Mouse (Mus musculus) layer of hippocampus, adult 2 months (tissue): ENCODE measurements around the gene Map4k5. TPM values are rescaled to one million over a fixed set of nuclear protein-coding genes. Genes with fewer than 3 reads are reported as not detected.

Experiments used
- DNase-seq, 2 experiments: peaks; one replicate each; pipeline ENCODE4 v3.0.0; 2022; ENCODE audit warnings: low spot score in 2 of 2
- H3K27ac ChIP-seq: fragments of 200-600 bp; 2 replicates; pipeline ENCODE4 v1.8.1; 2022
- H3K4me3 ChIP-seq: fragments of 200-600 bp; 2 replicates; pipeline ENCODE4 v1.8.1; 2022; ENCODE audit warnings: mild to moderate bottlenecking
- CTCF ChIP-seq: fragments of 200-600 bp; conservative IDR thresholded peaks from 2 replicates; pipeline ENCODE4 v1.8.1; 2022; ENCODE audit warnings: antibody characterized with exemption, mild to moderate bottlenecking, moderate library complexity
- total RNA-seq, 2 experiments: library from RNA; stranded (reverse); gene quantifications; 2 replicates each; pipeline ENCODE4 v1.2.3; 2021

Map4k5 gene
- total RNA-seq, 2 experiments from 2014 or later = 44.2 to 47.7 TPM

- peak; percentile 77 to 80 for DNase-seq
- peak; percentile 15 for TF ChIP-seq CTCF
- Histone ChIP-seq H3K4me3 (peak overlapping the region; percentile 65), H3K27ac (peak overlapping the region; percentile 98)
Observed at GRCm38 (mm10) chr12:69907667-69908510, 14.9 kb upstream of the Map4k5 start.

- no peak for TF ChIP-seq CTCF
- DNase-seq = no peak
- Histone ChIP-seq H3K27ac (no peak overlapping the region), H3K4me3 (no peak overlapping the region)
Observed at GRCm38 (mm10) chr12:69904991-69905390, 12.0 kb upstream of the Map4k5 start.

- Histone ChIP-seq H3K27ac (no peak overlapping the region), H3K4me3 (no peak overlapping the region)
- TF ChIP-seq CTCF = no peak
- DNase-seq = no peak
Observed at GRCm38 (mm10) chr12:69898119-69898518, 5.1 kb upstream of the Map4k5 start.

GRCm38 (mm10) chr12:69895046-69895445 lies 2.0 kb upstream of the Map4k5 start:
- H3K27ac ChIP-seq = no peak overlapping the region
- DNase-seq = no peak
- TF ChIP-seq CTCF = no peak
- no peak overlapping the region for H3K4me3 ChIP-seq

GRCm38 (mm10) chr12:69893927-69894326 lies 927 bp upstream of the Map4k5 start:
- Histone ChIP-seq H3K4me3 (peak overlapping the region; percentile 84), H3K27ac (no peak overlapping the region)
- TF ChIP-seq CTCF = peak; percentile 62
- no peak for DNase-seq

- peak overlapping the region; percentile 84 for H3K4me3 ChIP-seq
- H3K27ac ChIP-seq = peak overlapping the region; percentile 98
- no peak for TF ChIP-seq CTCF
- DNase-seq = no peak
Observed at GRCm38 (mm10) chr12:69891721-69892120, 1.3 kb downstream of the Map4k5 start.

- Histone ChIP-seq H3K27ac (peak overlapping the region; percentile 98), H3K4me3 (peak overlapping the region; percentile 84)
- TF ChIP-seq CTCF = no peak
- no peak for DNase-seq
Observed at GRCm38 (mm10) chr12:69890476-69890875, 2.5 kb downstream of the Map4k5 start.

- TF ChIP-seq CTCF = no peak
- no peak for DNase-seq
- Histone ChIP-seq H3K4me3 (peak overlapping the region; percentile 84; the same call in 1 of the 2 replicates), H3K27ac (peak overlapping the region; percentile 98)
Observed at GRCm38 (mm10) chr12:69890051-69890450, 2.9 kb downstream of the Map4k5 start.

- no peak for DNase-seq
- H3K27ac ChIP-seq = peak overlapping the region; percentile 51; the same call in 1 of the 2 replicates
- no peak overlapping the region for H3K4me3 ChIP-seq
- TF ChIP-seq CTCF = no peak
Observed at GRCm38 (mm10) chr12:69888345-69888744, 4.7 kb downstream of the Map4k5 start.

- Histone ChIP-seq H3K4me3 (no peak overlapping the region), H3K27ac (peak overlapping the region; percentile 51; the same call in 1 of the 2 replicates)
- no peak for DNase-seq
- TF ChIP-seq CTCF = no peak
Observed at GRCm38 (mm10) chr12:69887776-69888175, 5.2 kb downstream of the Map4k5 start.

- H3K27ac ChIP-seq = no peak overlapping the region
- no peak overlapping the region for H3K4me3 ChIP-seq
- no peak for DNase-seq
- no peak for TF ChIP-seq CTCF
Observed at GRCm38 (mm10) chr12:69885170-69885923, 7.7 kb downstream of the Map4k5 start.

- Histone ChIP-seq H3K4me3 (no peak overlapping the region), H3K27ac (no peak overlapping the region)
- TF ChIP-seq CTCF = no peak
- DNase-seq = no peak
Observed at GRCm38 (mm10) chr12:69884053-69884452, 8.9 kb downstream of the Map4k5 start.

- H3K4me3 ChIP-seq = no peak overlapping the region
- no peak for TF ChIP-seq CTCF
- DNase-seq = no peak
- H3K27ac ChIP-seq = peak overlapping the region; percentile 80
Observed at GRCm38 (mm10) chr12:69881198-69881905, 11.6 kb downstream of the Map4k5 start.
